Mouse (Mus musculus) heart, postnatal 0 days (tissue): ENCODE data around the gene Eda. TPM values are rescaled to one million over a fixed set of nuclear protein-coding genes. Genes with fewer than 3 reads are reported as not detected.

Experiments used
- ATAC-seq: fragments of 200-750 bp; cut with Nextera tagmentation; 2 replicates; pipeline ENCODE4 v1.8.0; 2017; ENCODE audit warnings: low read depth, moderate number of reproducible peaks, moderate library complexity; ENCODE audit not compliant: insufficient read depth
- DNase-seq: peaks from one replicate; pipeline ENCODE4 v3.0.0-alpha.2; 2016; ENCODE audit warnings: low spot score
- H3K27ac ChIP-seq: fragments of 300-500 bp; sonication (generic); 2 replicates; pipeline ENCODE4 v1.5.1; 2014; ENCODE audit warnings: low read depth, mild to moderate bottlenecking
- H3K27me3 ChIP-seq: fragments of 300-500 bp; sonication (generic); 2 replicates; pipeline ENCODE4 v1.6.1; 2014; ENCODE audit warnings: low read length, mixed read lengths; ENCODE audit not compliant: control insufficient read depth, insufficient read depth
- H3K36me3 ChIP-seq: fragments of 300-500 bp; sonication (generic); replicated peaks from 2 replicates; pipeline ENCODE4 v1.6.1; 2014; ENCODE audit warnings: low read length, mixed read lengths; ENCODE audit not compliant: control insufficient read depth, insufficient read depth
- H3K4me1 ChIP-seq: fragments of 300-500 bp; sonication (generic); 2 replicates; pipeline ENCODE4 v1.6.1; 2014; ENCODE audit warnings: antibody characterized with exemption; ENCODE audit not compliant: control insufficient read depth, insufficient read depth
- H3K4me2 ChIP-seq: fragments of 300-500 bp; sonication (generic); 2 replicates; pipeline ENCODE4 v1.6.1; 2014; ENCODE audit warnings: low read depth, mild to moderate bottlenecking, low read length, moderate library complexity
- H3K4me3 ChIP-seq: fragments of 300-500 bp; sonication (generic); 2 replicates; pipeline ENCODE4 v1.5.1; 2014; ENCODE audit warnings: low read depth, low read length
- H3K9ac ChIP-seq: fragments of 300-500 bp; sonication (generic); replicated peaks from 2 replicates; pipeline ENCODE4 v1.6.1; 2014; ENCODE audit warnings: low read depth, low read length, mixed read lengths
- H3K9me3 ChIP-seq: fragments of 300-500 bp; sonication (generic); replicated peaks from 2 replicates; pipeline ENCODE4 v1.6.1; 2016; ENCODE audit warnings: low read length; ENCODE audit not compliant: control insufficient read depth
- CTCF ChIP-seq: IDR thresholded peaks from 2 replicates; pipeline ENCODE4 v1.5.1; 2016; ENCODE audit warnings: antibody characterized with exemption, control low read depth, low read depth
- EP300 ChIP-seq: IDR thresholded peaks from 2 replicates; pipeline ENCODE4 v1.6.1; 2016; ENCODE audit warnings: antibody characterized with exemption, low read depth
- WGBS: fragments of 180-500 bp; shearing (Covaris S2); extraction: QIAGEN DNeasy Blood & Tissue Kit; methylation state at CpG from one replicate; pipeline ENCODE4 v1.1.7; 2014; 5-methylcytosine and 5-hydroxymethylcytosine counted together
- polyA plus RNA-seq: library from polyadenylated mRNA; unstranded; fragments of >200 nt; fragmentation: Nextera tagmentation; extraction: Ambion mirVana; gene quantifications from 2 replicates; pipeline ENCODE4 v1.2.1, GENCODE M21; 2015
- total RNA-seq: library from RNA; depleted of rRNA; stranded (reverse); fragments of >200 nt; gene quantifications from 2 replicates; pipeline ENCODE4 v1.2.3, GENCODE M21; 2014; ENCODE audit warnings: low replicate concordance; rRNA removed

The Eda gene
- 4.2 and 10.2 TPM in 2 replicates for total RNA-seq
- polyA plus RNA-seq = 1.6 and 1.9 TPM in 2 replicates

DNA sequence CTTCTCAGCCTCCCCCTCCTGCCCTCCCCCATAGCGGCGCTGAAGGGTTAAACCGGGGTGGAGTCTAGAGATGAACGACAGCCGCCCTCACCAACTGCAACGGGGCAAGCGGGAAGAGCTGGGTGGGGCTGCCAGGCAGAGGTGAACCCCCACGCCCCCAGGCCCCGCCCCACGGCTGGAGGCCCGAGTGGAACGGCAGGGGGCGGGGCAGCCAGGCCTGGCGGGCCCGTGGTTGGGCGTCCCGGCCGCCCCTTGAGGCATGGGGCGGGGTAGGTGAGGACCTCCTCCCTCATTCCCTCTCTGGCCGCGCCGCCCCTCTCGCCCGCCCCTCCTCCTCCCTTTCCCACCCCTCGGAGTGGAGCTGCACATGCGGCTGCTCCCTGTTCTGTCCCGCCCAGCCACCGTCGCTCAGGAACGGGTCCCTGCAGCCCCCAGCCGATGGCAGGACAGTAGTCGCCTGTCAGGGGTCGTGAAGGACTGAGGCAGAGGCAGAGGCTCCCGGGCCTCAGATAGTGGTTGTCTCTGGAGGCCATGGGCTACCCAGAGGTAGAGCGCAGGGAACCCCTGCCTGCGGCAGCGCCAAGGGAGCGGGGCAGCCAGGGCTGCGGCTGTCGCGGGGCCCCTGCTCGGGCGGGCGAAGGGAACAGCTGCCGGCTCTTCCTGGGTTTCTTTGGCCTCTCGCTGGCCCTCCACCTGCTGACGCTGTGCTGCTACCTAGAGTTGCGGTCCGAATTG is at the start of gene Eda:
TSS of gene Eda (plus strand) at position 357 of the 735 bp plus-strand sequence.
- H3K4me1 ChIP-seq = no peaks in the 10 kb centered on the region
- WGBS = 13% methylated on average over 38 of the region's 49 CpGs
- ATAC-seq (peak; percentile 98), DNase-seq (peak; percentile 81)
- no peaks in the 10 kb centered on the region for H3K36me3 ChIP-seq
- peak within 1 kb of the TSS; percentile 55 for H3K4me3 ChIP-seq
- H3K27me3 ChIP-seq = no peaks in the 10 kb centered on the region
- 0 out of 2 replicates have a peak within 1 kb of the TSS, but pooled peaks have one; percentile 11 for H3K27ac ChIP-seq
- H3K9ac ChIP-seq = peak within 1 kb of the TSS; percentile 53
- H3K4me2 ChIP-seq = peak within 1 kb of the TSS; percentile 76
- no peaks in the 10 kb centered on the region for H3K9me3 ChIP-seq
- TF ChIP-seq CTCF (no peak), EP300 (no peak)

DNA sequence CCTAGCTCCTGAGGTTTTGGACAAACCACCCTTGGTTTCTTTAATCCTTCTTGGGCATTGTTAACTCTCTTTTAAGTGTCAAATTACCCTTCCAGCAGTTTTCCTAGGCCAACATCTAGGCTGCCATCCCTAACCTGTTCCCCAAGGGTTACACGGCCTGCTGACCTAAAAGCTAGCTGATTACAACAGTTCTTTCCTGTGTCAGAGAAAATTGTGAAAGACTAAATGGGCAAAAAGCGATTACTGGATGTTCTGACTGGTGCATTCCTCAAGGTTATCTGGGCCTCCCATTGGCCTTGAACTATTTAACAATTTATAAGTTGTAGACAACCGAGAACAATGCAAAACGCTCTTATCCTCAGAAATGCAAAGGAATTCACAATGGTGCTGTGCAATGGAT is 14.4 kb upstream of the Eda start:
- Histone ChIP-seq H3K9me3 (no peaks in the 10 kb centered on the region), H3K9ac (no peak overlapping the region), H3K4me2 (no peak overlapping the region), H3K36me3 (no peaks in the 10 kb centered on the region), H3K27me3 (no peaks in the 10 kb centered on the region), H3K4me1 (no peaks in the 10 kb centered on the region), H3K27ac (no peak overlapping the region), H3K4me3 (no peak overlapping the region)
- ATAC-seq (no peak), DNase-seq (no peak)
- no peak for TF ChIP-seq EP300
- TF ChIP-seq CTCF = no peak
- WGBS = 69% methylated on average over 4 of the region's 4 CpGs

DNA sequence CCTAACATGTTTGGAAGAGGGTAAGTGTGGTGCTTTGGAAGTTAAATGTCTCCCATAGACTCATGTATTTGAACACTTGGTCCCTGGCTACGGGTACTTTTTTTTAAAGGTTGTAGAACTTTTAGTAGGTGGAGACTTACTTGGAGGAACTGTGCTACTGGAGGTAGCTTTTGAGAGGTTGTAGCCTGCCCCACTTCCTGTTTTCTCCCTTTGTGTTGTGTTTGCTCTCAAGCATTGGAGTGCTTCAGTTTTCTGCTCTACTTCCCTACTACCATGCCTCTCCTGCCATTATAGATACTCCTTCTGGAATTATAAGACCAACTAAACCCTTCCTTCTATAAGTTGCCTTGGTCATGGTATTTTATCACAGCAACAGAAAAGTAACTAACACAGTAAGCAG is 5.3 kb upstream of the Eda start:
- DNase-seq (no peak), ATAC-seq (no peak)
- Histone ChIP-seq H3K36me3 (no peaks in the 10 kb centered on the region), H3K4me1 (no peaks in the 10 kb centered on the region), H3K4me3 (no peak overlapping the region), H3K9ac (no peak overlapping the region), H3K27me3 (no peaks in the 10 kb centered on the region), H3K27ac (no peak overlapping the region), H3K4me2 (no peak overlapping the region), H3K9me3 (no peaks in the 10 kb centered on the region)
- 76% methylated on average over 1 of the region's 1 CpGs for WGBS
- no peak for TF ChIP-seq EP300
- TF ChIP-seq CTCF = no peak

DNA sequence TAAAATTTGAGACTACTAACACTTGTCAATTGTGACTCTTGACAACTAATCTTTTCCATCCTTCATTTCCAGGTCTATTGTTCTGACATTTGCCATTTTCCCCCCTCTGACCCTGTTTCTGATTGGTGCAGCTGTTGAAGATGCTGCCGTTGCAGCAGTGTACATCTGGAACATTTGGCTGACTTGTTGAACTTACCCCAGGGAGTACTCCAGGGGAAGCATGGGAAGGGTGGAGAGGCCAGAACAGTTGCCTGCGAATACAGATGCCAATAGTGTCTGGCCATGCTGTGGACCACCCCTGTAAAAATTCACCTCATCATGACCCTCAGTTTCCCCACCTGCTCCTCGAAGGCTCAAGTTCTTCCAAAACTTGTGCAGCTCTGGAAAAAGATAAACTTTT is 1.0 kb upstream of the Eda start:
- Histone ChIP-seq H3K4me1 (no peaks in the 10 kb centered on the region), H3K9me3 (no peaks in the 10 kb centered on the region), H3K4me2 (peak overlapping the region; percentile 76; the same call in 1 of the 2 replicates), H3K36me3 (no peaks in the 10 kb centered on the region), H3K27ac (no peak overlapping the region), H3K27me3 (no peaks in the 10 kb centered on the region), H3K9ac (no peak overlapping the region), H3K4me3 (no peak overlapping the region)
- DNase-seq (no peak), ATAC-seq (no peak)
- 47% methylated on average over 3 of the region's 3 CpGs for WGBS
- no peak for TF ChIP-seq EP300
- no peak for TF ChIP-seq CTCF

DNA sequence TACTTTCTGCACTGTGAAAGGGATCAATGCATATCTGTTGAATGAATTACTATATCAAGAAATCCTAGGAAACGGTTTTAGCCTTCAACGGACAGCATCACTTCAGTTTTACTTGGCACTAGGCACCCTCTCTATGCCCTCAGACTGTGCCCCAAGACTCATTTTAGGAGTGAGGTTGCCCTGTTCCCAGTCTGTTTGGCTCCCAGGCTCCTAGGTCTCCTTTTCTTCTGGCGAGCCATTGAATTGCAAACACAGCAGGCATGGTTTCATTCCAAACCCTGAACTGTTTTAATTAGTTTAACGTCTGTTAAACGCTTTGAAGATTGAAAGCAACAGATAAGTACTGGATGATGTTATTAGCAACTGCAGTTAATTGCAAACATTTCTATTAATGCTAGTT is 603 bp upstream of the Eda start:
- ATAC-seq = no peak
- no peak for DNase-seq
- Histone ChIP-seq H3K9me3 (no peaks in the 10 kb centered on the region), H3K36me3 (no peaks in the 10 kb centered on the region), H3K9ac (no peak overlapping the region), H3K4me3 (peak overlapping the region; percentile 55), H3K4me2 (peak overlapping the region; percentile 76), H3K27me3 (no peaks in the 10 kb centered on the region), H3K4me1 (no peaks in the 10 kb centered on the region), H3K27ac (no peak overlapping the region)
- TF ChIP-seq CTCF (no peak), EP300 (no peak)
- 24% methylated on average over 5 of the region's 5 CpGs for WGBS
